Mouse (Mus musculus) erythroblast, embryonic 14.5 days (primary cell): ENCODE results near the gene Txnrd1.

ENCODE experiments used
- GATA1 ChIP-seq: IDR thresholded peaks from 2 replicates; pipeline ENCODE4 v1.6.1; 2012; ENCODE audit warnings: low read length, inconsistent platforms, mixed read lengths
- TAL1 ChIP-seq: IDR thresholded peaks from 3 replicates; pipeline ENCODE4 v1.6.1; 2012; ENCODE audit warnings: low read length, inconsistent platforms, mixed read lengths

- TF ChIP-seq TAL1 (no peak), GATA1 (no peak)
Measured at GRCm38 (mm10) chr10:82863827-82864226, 30.1 kb downstream of the Txnrd1 start.
